Mouse (Mus musculus): Measurements from ENCODE around the gene Plek. TPM values are rescaled to one million over a fixed set of nuclear protein-coding genes. Genes with fewer than 3 reads are reported as not detected.

The Plek gene
- total and polyA plus RNA-seq, 2 experiments from 2014 or later = 3.3 to 4.0 TPM

DNA sequence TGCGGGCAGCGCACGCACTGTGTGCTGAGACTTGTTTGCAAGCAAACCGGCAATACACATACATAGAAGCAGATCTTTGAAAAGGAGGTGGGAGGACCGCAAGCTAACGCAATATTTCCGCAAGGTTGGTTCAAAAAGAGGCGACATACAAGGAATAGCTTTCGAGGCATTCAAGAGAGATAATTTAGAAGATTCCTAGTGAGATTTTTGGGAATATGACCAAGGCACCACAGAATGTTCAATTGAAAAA lies 100.5 kb downstream of the Plek start:
- Histone ChIP-seq H3K27me3 (ENCODE audit: insufficient read depth, low read length) (no peaks in the 10 kb centered on the region), H3K4me2 (ENCODE audit: low read depth, low read length) (peak overlapping the region; percentile 97), H3K4me3 (ENCODE audit: low read length) (peak overlapping the region; percentile 67), H3K4me1 (ENCODE audit: insufficient read depth, low read length) (peaks cover 4% of the 10 kb centered on the region; the same call in 1 of the 2 replicates), H3K9me3 (ENCODE audit: low read length) (no peaks in the 10 kb centered on the region), H3K27ac (no peak overlapping the region), H3K9ac (replicated peaks; ENCODE audit: low read length) (peak overlapping the region; percentile 62), H3K36me3 (ENCODE audit: insufficient read depth, low read length) (no peaks in the 10 kb centered on the region)
- TF ChIP-seq CTCF (IDR thresholded peaks at IDR 0.05; ENCODE audit: low read depth) = no peak
- 4% methylated on average over 9 of the region's 9 CpGs for WGBS
- ATAC-seq = no peak
- no peak for DNase-seq (ENCODE audit: low spot score)

DNA sequence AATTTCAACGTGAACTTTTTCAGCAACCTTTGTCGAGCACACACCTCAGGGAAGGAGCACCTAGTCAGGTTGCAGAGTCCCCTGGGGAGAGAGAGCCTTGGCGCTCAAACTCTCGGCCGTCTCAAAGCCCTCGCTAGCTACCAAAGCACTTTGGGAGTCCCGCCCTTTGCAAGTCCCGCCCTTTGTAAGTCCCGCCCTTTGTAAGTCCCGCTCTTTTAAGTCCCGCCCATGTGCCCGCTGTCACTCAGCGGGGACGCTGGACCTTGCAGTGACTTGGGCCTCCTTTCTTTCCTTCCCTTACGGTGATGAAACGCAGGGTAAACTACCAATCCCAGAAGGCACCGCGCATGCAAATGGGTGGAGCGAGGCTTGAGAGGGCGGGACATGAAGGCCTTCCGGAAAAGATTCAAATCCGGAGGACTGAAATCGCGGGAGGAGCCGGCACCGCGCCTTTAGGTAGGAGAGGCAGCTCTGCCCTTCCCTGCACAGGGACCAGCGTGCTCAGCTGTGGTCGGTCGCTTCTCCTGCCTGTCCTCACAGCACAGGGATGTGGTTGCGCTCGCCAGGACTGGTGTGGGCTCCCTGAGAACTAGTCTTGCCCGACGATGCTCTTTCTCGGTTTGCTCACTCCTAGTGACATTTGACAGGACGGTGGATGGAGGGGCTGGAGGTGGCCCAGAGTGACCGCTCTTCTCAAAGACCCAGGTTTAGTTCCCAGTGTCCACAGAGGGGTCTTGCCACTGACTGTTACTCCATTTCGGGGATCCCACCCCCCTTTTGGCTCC lies 101.0 kb downstream of the Plek start, which contains the start of gene Fbxo48:
Fbxo48 (plus strand) TSS at position 400 of the 785 bp plus-strand sequence.
- Histone ChIP-seq H3K36me3 (ENCODE audit: insufficient read depth, low read length) (no peaks in the 10 kb centered on the region), H3K9ac (replicated peaks; ENCODE audit: low read length) (peak within 1 kb of the TSS; percentile 62), H3K4me3 (ENCODE audit: low read length) (peak within 1 kb of the TSS; percentile 67), H3K27ac (no peak within 1 kb of the TSS), H3K27me3 (ENCODE audit: insufficient read depth, low read length) (no peaks in the 10 kb centered on the region), H3K9me3 (ENCODE audit: low read length) (no peaks in the 10 kb centered on the region), H3K4me1 (ENCODE audit: insufficient read depth, low read length) (peaks cover 4% of the 10 kb centered on the region; the same call in 1 of the 2 replicates), H3K4me2 (ENCODE audit: low read depth, low read length) (peak within 1 kb of the TSS; percentile 97)
- ATAC-seq (peak; percentile 100), DNase-seq (ENCODE audit: low spot score) (peak; percentile 98)
- peak; percentile 0; the same call in 1 of the 2 replicates for TF ChIP-seq CTCF (IDR thresholded peaks at IDR 0.05; ENCODE audit: low read depth)
- WGBS = 0% methylated on average over 38 of the region's 38 CpGs

DNA sequence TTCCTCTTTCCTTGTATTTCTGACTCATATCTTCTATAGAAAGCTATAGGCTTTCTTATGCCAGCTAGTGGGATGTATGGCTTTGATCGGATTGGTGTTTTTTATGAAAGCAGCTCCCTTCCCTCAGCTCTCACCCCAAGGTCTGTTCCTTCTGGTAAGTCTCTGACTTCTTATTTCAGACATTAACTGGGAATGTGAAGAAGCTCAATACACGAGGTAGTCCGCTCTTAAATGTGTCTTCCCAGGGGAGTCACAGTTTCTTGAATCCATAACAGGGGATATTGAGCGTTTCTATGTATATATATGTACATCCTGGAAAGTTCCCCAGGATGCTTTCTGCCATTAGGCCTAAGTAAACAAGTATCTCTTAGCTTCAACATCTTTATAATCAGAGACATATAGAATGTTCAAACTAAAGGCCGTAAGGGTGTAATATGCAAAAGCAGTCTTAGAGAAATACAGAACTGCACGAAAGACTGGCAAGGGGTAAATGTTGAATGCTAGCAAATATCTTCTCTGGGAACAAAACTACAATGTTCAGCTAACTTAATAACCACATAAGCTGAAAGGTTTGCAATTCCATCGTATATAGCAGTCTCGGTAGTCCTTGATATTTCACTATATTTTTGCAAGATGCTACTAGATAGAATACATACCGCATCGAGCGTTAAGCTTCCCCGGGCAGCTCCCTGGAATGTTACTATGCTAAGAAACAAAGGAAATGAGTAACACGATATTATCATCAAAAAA lies 101.8 kb downstream of the Plek start:
- peak overlapping the region; percentile 34; the same call in 1 of the 2 replicates for H3K9ac ChIP-seq (replicated peaks; ENCODE audit: low read length)
- no peaks in the 10 kb centered on the region for H3K9me3 ChIP-seq (ENCODE audit: low read length)
- ATAC-seq (no peak), DNase-seq (ENCODE audit: low spot score) (no peak)
- no peak for TF ChIP-seq CTCF (IDR thresholded peaks at IDR 0.05; ENCODE audit: low read depth)
- H3K4me3 ChIP-seq (ENCODE audit: low read length) = peak overlapping the region; percentile 67
- peaks cover 4% of the 10 kb centered on the region; the same call in 1 of the 2 replicates for H3K4me1 ChIP-seq (ENCODE audit: insufficient read depth, low read length)
- H3K36me3 ChIP-seq (ENCODE audit: insufficient read depth, low read length) = no peaks in the 10 kb centered on the region
- H3K27ac ChIP-seq = no peak overlapping the region
- H3K4me2 ChIP-seq (ENCODE audit: low read depth, low read length) = peak overlapping the region; percentile 97
- no peaks in the 10 kb centered on the region for H3K27me3 ChIP-seq (ENCODE audit: insufficient read depth, low read length)
- WGBS = 49% methylated on average over 13 of the region's 13 CpGs

DNA sequence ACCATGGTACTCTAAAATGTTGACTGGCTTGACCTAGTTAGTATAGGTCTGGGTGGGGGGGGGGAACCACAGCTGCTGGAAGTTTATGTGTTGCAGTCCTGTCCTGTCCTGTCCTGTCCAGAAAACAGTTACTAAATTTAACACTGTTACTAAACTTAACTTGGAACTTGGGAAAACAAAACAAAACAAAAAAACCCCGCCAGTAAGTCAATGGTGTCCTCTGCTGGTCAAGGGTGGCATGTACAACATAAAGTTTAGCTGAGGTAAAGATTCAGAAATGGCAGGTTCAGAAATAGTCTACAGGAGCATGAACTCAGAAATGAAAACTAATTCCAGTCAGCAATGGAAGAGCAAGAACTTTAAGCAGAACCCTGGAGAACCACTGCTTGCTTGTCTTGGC lies 103.4 kb downstream of the Plek start:
- Histone ChIP-seq H3K27me3 (ENCODE audit: insufficient read depth, low read length) (no peaks in the 10 kb centered on the region), H3K9me3 (ENCODE audit: low read length) (no peaks in the 10 kb centered on the region), H3K4me3 (ENCODE audit: low read length) (no peak overlapping the region), H3K9ac (replicated peaks; ENCODE audit: low read length) (no peak overlapping the region), H3K27ac (no peak overlapping the region), H3K4me1 (ENCODE audit: insufficient read depth, low read length) (peaks cover 4% of the 10 kb centered on the region; the same call in 1 of the 2 replicates), H3K4me2 (ENCODE audit: low read depth, low read length) (no peak overlapping the region), H3K36me3 (ENCODE audit: insufficient read depth, low read length) (no peaks in the 10 kb centered on the region)
- ATAC-seq (no peak), DNase-seq (ENCODE audit: low spot score) (peak; percentile 68)
- TF ChIP-seq CTCF (IDR thresholded peaks at IDR 0.05; ENCODE audit: low read depth) = peak; percentile 91
- 20% methylated on average over 1 of the region's 1 CpGs for WGBS

DNA sequence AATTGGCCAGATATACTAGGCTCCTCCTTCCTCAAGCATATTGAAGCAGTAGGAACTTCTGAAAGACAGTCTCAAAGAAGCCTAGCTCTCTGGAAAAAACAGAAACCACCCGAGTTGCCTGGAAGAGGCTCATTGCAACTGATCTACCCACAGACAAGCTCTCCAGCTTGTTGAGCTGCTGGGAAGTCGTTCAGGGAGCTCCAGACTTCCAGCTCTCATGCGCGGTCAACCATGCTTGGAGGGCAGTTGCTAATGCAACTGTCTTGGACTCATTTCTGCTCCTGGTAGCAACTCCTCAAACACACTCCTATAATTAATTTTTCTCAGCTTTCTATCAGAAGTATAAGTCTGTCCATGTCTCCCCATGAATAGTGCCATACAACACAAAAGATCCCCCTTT lies 109.2 kb downstream of the Plek start:
- Histone ChIP-seq H3K4me2 (ENCODE audit: low read depth, low read length) (no peak overlapping the region), H3K4me3 (ENCODE audit: low read length) (no peak overlapping the region)

DNA sequence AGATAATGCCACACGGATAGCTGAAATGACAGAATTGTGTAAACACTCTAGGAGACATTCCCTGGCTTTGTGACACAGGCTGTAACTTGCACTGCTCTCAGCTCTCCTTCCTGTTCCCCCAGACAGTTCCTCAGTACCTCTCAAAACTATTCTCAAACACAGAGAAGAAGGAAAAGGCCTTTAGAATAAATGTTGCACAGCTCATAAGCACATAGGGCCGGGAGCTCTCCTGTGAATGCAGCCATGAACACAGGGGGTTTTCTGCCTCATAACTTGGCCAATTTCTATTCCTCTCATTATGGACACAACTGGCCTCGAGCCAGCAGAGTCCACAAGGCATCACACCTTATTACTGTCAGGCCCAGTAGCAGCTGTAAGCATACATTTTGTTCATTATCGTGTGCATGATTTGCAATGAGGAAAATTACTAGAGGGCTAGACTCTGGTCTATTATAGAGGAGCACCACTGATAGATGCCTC lies 110.2 kb downstream of the Plek start:
- ATAC-seq (peak; percentile 84), DNase-seq (ENCODE audit: low spot score) (peak; percentile 85)
- H3K4me1 ChIP-seq (ENCODE audit: insufficient read depth, low read length) = peaks cover 13% of the 10 kb centered on the region
- no peak overlapping the region for H3K4me2 ChIP-seq (ENCODE audit: low read depth, low read length)
- no peak for TF ChIP-seq CTCF (IDR thresholded peaks at IDR 0.05; ENCODE audit: low read depth)
- 30% methylated on average over 4 of the region's 4 CpGs for WGBS
- H3K27me3 ChIP-seq (ENCODE audit: insufficient read depth, low read length) = no peaks in the 10 kb centered on the region
- H3K27ac ChIP-seq = peak overlapping the region; percentile 76
- no peaks in the 10 kb centered on the region for H3K9me3 ChIP-seq (ENCODE audit: low read length)
- no peaks in the 10 kb centered on the region for H3K36me3 ChIP-seq (ENCODE audit: insufficient read depth, low read length)
- H3K9ac ChIP-seq (replicated peaks; ENCODE audit: low read length) = no peak overlapping the region
- H3K4me3 ChIP-seq (ENCODE audit: low read length) = no peak overlapping the region

More for the DNA sequence above, 109.2 kb downstream of the Plek start:
- Histone ChIP-seq H3K9me3 (ENCODE audit: low read length) (no peaks in the 10 kb centered on the region), H3K9ac (replicated peaks; ENCODE audit: low read length) (no peak overlapping the region), H3K27ac (no peak overlapping the region), H3K4me1 (ENCODE audit: insufficient read depth, low read length) (peaks cover 13% of the 10 kb centered on the region), H3K27me3 (ENCODE audit: insufficient read depth, low read length) (no peaks in the 10 kb centered on the region), H3K36me3 (ENCODE audit: insufficient read depth, low read length) (no peaks in the 10 kb centered on the region)
- TF ChIP-seq CTCF (IDR thresholded peaks at IDR 0.05; ENCODE audit: low read depth) = no peak
- DNase-seq (ENCODE audit: low spot score) (no peak), ATAC-seq (no peak)
- WGBS = 74% methylated on average over 4 of the region's 4 CpGs
